Mouse (Mus musculus) liver, postnatal 0 days (tissue): ENCODE data around the gene Cryba4.

Experiments
- CTCF ChIP-seq: sonication (generic); IDR thresholded peaks from 2 replicates; pipeline ENCODE4 v1.5.1; 2016; ENCODE audit warnings: antibody characterized with exemption, low read depth
- EP300 ChIP-seq: IDR thresholded peaks from 2 replicates; pipeline ENCODE4 v1.6.1; 2016; ENCODE audit warnings: antibody characterized with exemption, low read depth, mild to moderate bottlenecking

DNA sequence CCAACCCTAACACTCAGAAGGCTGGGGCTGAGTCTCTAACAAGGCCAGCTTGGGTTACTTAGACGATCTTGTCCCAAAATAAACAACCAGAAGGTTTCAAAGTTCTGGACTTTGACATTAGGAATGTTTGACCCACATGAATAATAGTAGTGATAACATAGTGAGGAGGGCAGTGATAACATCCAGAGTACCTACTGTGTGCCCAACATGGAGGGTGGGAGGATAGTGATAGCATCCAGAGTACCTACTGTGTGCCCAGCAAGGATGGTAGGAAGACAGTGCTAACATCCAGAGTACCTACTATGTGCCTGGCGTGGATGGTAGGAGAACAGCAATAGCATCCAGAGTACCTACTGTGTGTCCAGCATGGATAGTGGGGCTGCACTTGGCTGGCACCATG is 41.5 kb upstream of the Cryba4 start:
- TF ChIP-seq EP300: no peak
- TF ChIP-seq CTCF: no peak
